Mouse (Mus musculus): ENCODE data around the gene Rom1. TPM values are rescaled to one million over a fixed set of nuclear protein-coding genes. Genes with fewer than 3 reads are reported as not detected.
"Not testable (repeated sequence)": the region's sequence is repeated elsewhere in the genome, so short reads cannot be mapped to it uniquely, and the experiment has no call there.

Rom1 gene
- polyA plus RNA-seq (2015; fragmentation: Nextera tagmentation; extraction: Ambion mirVana): 1.9 and 2.4 TPM in 2 replicates

- peak within 1 kb of the TSS; percentile 57 for H3K4me3 ChIP-seq (replicated peaks)
Measured at GRCm38 (mm10) chr19:8929224-8930088, at the start of gene Rom1, which contains the start of gene Eml3. Gene Rom1, minus strand, starts transcription at chr19:8929356. Gene Eml3, plus strand, starts transcription at chr19:8929552.

GRCm38 (mm10) chr19:8976535-8976934 is 47.4 kb upstream of the Rom1 start:
- WGBS: 47% methylated on average over 3 of the region's 3 CpGs
- H3K9ac ChIP-seq (replicated peaks): no peak overlapping the region
- ATAC-seq: peak; percentile 78
- peaks cover 6% of the 10 kb centered on the region; the same call in 1 of the 2 replicates for H3K4me1 ChIP-seq (replicated peaks)
- peaks cover 95% of the 10 kb centered on the region for H3K36me3 ChIP-seq
- H3K4me2 ChIP-seq (replicated peaks): no peak overlapping the region
- H3K9me3 ChIP-seq: no peaks in the 10 kb centered on the region
- no peak overlapping the region for H3K27ac ChIP-seq
- H3K4me3 ChIP-seq (replicated peaks): no peak overlapping the region
- no peaks in the 10 kb centered on the region for H3K27me3 ChIP-seq

More at GRCm38 (mm10) chr19:8929224-8930088, at the start of gene Rom1, which contains the start of gene Eml3:
- H3K27me3 ChIP-seq: peaks cover 14% of the 10 kb centered on the region; the same call in 1 of the 2 replicates
- peaks cover 21% of the 10 kb centered on the region for H3K4me1 ChIP-seq (replicated peaks)
- H3K36me3 ChIP-seq: peaks cover 26% of the 10 kb centered on the region
- 1% methylated on average over 67 of the region's 74 CpGs for WGBS
- ATAC-seq: peak; percentile 71
- H3K9me3 ChIP-seq: no peaks in the 10 kb centered on the region
- H3K9ac ChIP-seq (replicated peaks): peak within 1 kb of the TSS; percentile 76
- H3K27ac ChIP-seq: no peak within 1 kb of the TSS; the same call in 1 of the 2 replicates
- peak within 1 kb of the TSS; percentile 78 for H3K4me2 ChIP-seq (replicated peaks)

- Histone ChIP-seq H3K9me3 (no peaks in the 10 kb centered on the region), H3K4me3 (replicated peaks) (no peak overlapping the region), H3K4me1 (replicated peaks) (no peaks in the 10 kb centered on the region; the same call in 1 of the 2 replicates), H3K27me3 (no peaks in the 10 kb centered on the region), H3K4me2 (replicated peaks) (no peak overlapping the region), H3K27ac (no peak overlapping the region), H3K9ac (replicated peaks) (no peak overlapping the region), H3K36me3 (peaks cover 98% of the 10 kb centered on the region)
- no peak for ATAC-seq
- 97% methylated on average over 2 of the region's 2 CpGs for WGBS
Measured at GRCm38 (mm10) chr19:8975491-8975890, 46.3 kb upstream of the Rom1 start.

- H3K4me3 ChIP-seq (replicated peaks): no peak overlapping the region
- no peak overlapping the region for H3K4me2 ChIP-seq (replicated peaks)
- no peaks in the 10 kb centered on the region for H3K9me3 ChIP-seq
- H3K4me1 ChIP-seq (replicated peaks): no peaks in the 10 kb centered on the region; the same call in 1 of the 2 replicates
- no peak for ATAC-seq
- H3K27ac ChIP-seq: no peak overlapping the region
- no peaks in the 10 kb centered on the region for H3K27me3 ChIP-seq
- H3K36me3 ChIP-seq: peaks cover 98% of the 10 kb centered on the region
- H3K9ac ChIP-seq (replicated peaks): no peak overlapping the region
- WGBS: 97% methylated on average over 1 of the region's 1 CpGs
Measured at GRCm38 (mm10) chr19:8974638-8975037, 45.5 kb upstream of the Rom1 start.

DNA sequence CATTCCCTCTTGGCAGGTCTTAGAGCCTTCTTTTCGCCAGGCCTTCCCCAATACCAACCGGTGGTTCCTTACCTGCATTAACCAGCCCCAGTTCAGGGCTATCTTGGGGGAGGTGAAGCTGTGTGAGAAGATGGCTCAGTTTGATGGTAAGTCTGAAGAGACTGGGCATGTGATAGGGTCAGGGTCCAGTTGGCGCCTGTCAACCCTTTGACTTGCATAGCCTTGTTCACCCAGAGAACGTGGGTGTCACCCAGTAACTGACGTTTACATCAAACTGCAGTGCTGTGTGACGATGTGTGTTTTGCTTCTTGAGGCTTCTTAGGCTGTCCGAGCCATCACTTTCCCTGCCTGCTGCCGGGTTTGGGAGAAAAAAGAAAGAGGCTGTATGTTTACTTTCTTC is 43.3 kb upstream of the Rom1 start:
- whole genome bisulfite sequencing: 89% methylated on average over 8 of the region's 8 CpGs
- H3K4me2 ChIP-seq (replicated peaks); H3K27me3 ChIP-seq; H3K27ac ChIP-seq; H3K9me3 ChIP-seq; H3K9ac ChIP-seq (replicated peaks); ATAC-seq; H3K4me3 ChIP-seq (replicated peaks): not testable (repeated sequence)
- peaks cover 14% of the 10 kb centered on the region for H3K4me1 ChIP-seq (replicated peaks)
- peaks cover 85% of the 10 kb centered on the region for H3K36me3 ChIP-seq

- ATAC-seq: no peak
- 9% methylated on average over 9 of the region's 9 CpGs for WGBS
- no peaks in the 10 kb centered on the region for H3K27me3 ChIP-seq
- H3K36me3 ChIP-seq: peaks cover 72% of the 10 kb centered on the region
- H3K4me2 ChIP-seq (replicated peaks): peak overlapping the region; percentile 95
- H3K9me3 ChIP-seq: no peaks in the 10 kb centered on the region
- peaks cover 27% of the 10 kb centered on the region for H3K4me1 ChIP-seq (replicated peaks)
- peak overlapping the region; percentile 94 for H3K9ac ChIP-seq (replicated peaks)
- peak overlapping the region; percentile 79; the same call in 1 of the 2 replicates for H3K27ac ChIP-seq
- peak overlapping the region; percentile 83 for H3K4me3 ChIP-seq (replicated peaks)
Measured at GRCm38 (mm10) chr19:8967893-8968292, 38.7 kb upstream of the Rom1 start.

GRCm38 (mm10) chr19:8967373-8967743 is 38.2 kb upstream of the Rom1 start:
- peaks cover 27% of the 10 kb centered on the region for H3K4me1 ChIP-seq (replicated peaks)
- peak overlapping the region; percentile 79 for H3K27ac ChIP-seq
- peak overlapping the region; percentile 95 for H3K4me2 ChIP-seq (replicated peaks)
- H3K9ac ChIP-seq (replicated peaks): peak overlapping the region; percentile 94
- peak; percentile 7 for ATAC-seq
- peaks cover 72% of the 10 kb centered on the region for H3K36me3 ChIP-seq
- H3K27me3 ChIP-seq: no peaks in the 10 kb centered on the region
- H3K9me3 ChIP-seq: no peaks in the 10 kb centered on the region
- H3K4me3 ChIP-seq (replicated peaks): peak overlapping the region; percentile 83
- WGBS: 0% methylated on average over 8 of the region's 8 CpGs

DNA sequence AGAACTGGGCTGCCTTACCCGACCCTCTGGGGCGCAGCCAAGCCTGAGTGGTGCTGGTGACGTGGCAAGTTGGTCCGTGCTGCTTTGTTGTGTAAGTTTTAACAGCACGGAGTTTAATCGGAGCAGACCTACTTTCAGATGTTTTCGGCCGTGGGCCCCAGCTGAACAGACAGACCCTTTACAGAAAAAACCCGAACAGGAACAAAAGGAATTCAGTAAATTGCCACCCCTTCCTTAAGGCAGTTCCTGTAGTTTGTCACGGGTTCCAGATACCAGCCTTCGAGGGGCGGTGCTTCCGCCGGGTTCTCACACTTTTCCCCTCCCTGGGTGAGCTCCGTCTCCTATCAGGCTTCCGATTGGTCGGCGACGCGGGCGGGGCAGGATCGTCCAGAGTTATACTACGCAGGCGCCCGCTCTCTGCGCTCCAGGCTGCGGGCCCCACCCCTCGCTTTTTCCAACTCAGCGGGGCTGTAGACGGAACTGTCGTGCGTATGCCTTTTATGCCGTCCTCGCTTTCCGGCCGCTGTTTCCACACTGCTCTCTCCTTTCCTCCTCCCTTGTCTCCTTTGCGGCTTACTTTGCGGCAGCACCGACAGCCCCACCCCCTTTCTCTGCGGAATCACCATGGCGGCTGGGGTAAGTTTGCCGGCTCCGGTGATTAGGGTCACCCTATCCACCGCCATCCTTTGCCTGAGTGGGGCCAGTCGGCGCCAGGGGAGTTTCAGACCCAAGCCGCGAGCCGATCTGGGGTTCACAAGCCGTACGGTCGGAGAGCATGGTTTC is 37.6 kb upstream of the Rom1 start, which contains the start of gene Eef1g:
TSS of gene Eef1g (plus strand) at position 452 of the 783 bp plus-strand sequence.
- peak; percentile 99 for ATAC-seq
- peak within 1 kb of the TSS; percentile 95 for H3K4me2 ChIP-seq (replicated peaks)
- no peaks in the 10 kb centered on the region for H3K27me3 ChIP-seq
- peak within 1 kb of the TSS; percentile 79 for H3K27ac ChIP-seq
- WGBS: under 1% methylated on average over 52 of the region's 52 CpGs
- peak within 1 kb of the TSS; percentile 94 for H3K9ac ChIP-seq (replicated peaks)
- peaks cover 71% of the 10 kb centered on the region for H3K36me3 ChIP-seq
- peaks cover 27% of the 10 kb centered on the region for H3K4me1 ChIP-seq (replicated peaks)
- H3K4me3 ChIP-seq (replicated peaks): peak within 1 kb of the TSS; percentile 83
- no peaks in the 10 kb centered on the region for H3K9me3 ChIP-seq

DNA sequence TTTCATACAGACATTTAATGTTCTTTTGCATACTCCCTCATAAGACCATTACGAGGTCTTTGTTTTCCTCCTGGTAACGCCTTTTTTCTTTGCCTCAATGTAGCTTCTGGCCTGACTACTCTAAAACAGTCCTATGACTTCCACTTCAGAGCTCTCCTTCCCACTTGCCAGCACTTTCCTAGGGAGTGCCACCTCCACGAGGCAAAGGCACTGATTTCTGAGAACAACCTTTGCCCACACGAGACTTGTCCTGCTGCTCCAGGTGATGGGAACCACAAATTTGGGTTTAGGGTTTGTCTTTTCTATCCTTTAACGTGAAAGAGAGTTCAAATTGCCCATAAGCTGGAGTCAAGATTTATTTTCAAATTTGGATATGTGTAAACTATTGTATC is 37.0 kb upstream of the Rom1 start:
- 54% methylated on average over 5 of the region's 5 CpGs for WGBS
- Histone ChIP-seq H3K4me2 (replicated peaks) (peak overlapping the region; percentile 95), H3K36me3 (peaks cover 71% of the 10 kb centered on the region), H3K9me3 (no peaks in the 10 kb centered on the region), H3K27ac (peak overlapping the region; percentile 72), H3K4me1 (replicated peaks) (peaks cover 27% of the 10 kb centered on the region), H3K27me3 (no peaks in the 10 kb centered on the region), H3K4me3 (replicated peaks) (peak overlapping the region; percentile 83), H3K9ac (replicated peaks) (peak overlapping the region; percentile 53)
- ATAC-seq: no peak

DNA sequence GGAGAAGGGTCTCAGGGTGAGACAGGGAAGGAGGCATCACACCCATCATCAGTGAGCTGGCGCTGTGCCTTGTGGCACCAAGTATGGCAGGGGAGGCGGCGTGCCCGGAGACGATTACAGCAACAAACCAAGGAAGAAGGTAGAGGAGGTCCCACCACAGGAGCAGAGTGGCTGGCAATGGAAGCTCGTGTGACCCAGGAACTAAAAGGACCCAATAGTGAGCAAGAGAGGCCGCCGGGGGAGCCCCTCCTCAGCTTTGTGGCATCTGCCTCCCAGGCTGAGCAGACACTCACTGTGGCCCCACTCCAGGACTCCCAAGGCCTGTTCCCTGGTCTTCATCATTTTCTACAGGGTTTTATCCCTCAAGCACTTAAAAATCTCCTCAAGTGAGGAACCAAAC is 36.6 kb upstream of the Rom1 start:
- WGBS: 80% methylated on average over 8 of the region's 8 CpGs
- H3K27ac ChIP-seq: peak overlapping the region; percentile 72; the same call in 1 of the 2 replicates
- H3K36me3 ChIP-seq: peaks cover 71% of the 10 kb centered on the region
- H3K4me1 ChIP-seq (replicated peaks): peaks cover 27% of the 10 kb centered on the region
- peak overlapping the region; percentile 95 for H3K4me2 ChIP-seq (replicated peaks)
- no peaks in the 10 kb centered on the region for H3K9me3 ChIP-seq
- H3K4me3 ChIP-seq (replicated peaks): peak overlapping the region; percentile 83
- no peak for ATAC-seq
- H3K27me3 ChIP-seq: no peaks in the 10 kb centered on the region
- H3K9ac ChIP-seq (replicated peaks): peak overlapping the region; percentile 53; the same call in 1 of the 2 replicates

DNA sequence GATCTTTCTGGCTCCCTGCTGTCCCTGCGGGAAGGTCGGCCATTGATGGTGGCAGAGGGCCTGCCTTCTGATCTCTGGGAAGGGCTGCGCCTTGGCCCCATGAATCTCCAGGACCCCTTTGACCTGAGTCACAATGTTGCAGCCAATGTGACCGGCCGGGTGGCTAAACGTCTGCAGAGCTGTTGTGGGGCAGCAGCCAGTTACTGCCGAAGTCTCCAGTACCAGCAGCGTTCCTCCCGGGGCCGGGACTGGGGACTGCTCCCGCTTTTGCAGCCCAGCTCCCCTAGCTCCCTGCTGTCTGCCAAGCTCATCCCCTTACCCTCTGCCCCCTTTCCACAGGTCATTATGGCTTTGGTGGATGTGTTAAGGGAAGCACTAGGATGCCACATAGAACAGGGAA is 35.9 kb upstream of the Rom1 start:
- Histone ChIP-seq H3K4me3 (replicated peaks) (no peak overlapping the region), H3K4me1 (replicated peaks) (peaks cover 27% of the 10 kb centered on the region), H3K27ac (no peak overlapping the region), H3K9me3 (no peaks in the 10 kb centered on the region), H3K36me3 (peaks cover 71% of the 10 kb centered on the region), H3K9ac (replicated peaks) (no peak overlapping the region), H3K4me2 (replicated peaks) (no peak overlapping the region), H3K27me3 (no peaks in the 10 kb centered on the region)
- ATAC-seq: no peak
- 87% methylated on average over 11 of the region's 11 CpGs for WGBS

Measured in midbrain, embryonic 13.5 days (tissue).